Mouse (Mus musculus): Measurements from ENCODE around the gene Dock6.

DNA sequence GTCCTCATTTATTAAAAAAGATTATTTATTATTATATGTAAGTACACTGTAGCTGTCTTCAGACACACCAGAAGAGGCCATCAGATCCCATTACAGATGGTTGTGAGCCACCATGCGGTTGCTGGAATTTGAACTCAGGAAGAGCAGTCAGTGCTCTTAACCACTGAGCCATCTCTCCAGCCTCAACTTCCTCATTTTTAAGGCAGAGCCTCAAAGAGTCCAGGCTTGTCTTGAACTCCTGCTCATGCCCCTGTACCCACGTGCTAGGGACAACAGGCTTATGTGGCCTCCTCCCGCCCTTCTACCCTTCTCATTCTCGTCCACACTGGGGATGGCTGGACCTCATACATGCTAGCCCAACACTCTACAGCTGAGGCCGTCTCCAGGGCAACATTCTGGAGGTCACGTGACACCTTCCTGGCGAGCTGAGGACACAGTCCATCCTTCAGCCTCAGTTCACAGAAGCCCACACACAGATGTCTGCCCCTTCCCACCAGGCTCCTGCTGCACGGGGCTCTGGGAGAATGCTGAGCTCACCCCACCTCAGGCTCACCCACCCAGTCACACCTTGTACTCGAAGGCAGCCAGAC is 35.6 kb downstream of the Dock6 start:
- no peak for TF ChIP-seq POLR2A (IDR thresholded peaks at IDR 0.05; ENCODE audit: low read depth, low read length)
- no peak for TF ChIP-seq CTCF (conservative IDR thresholded peaks at IDR 0.05 in 1 of 2, IDR thresholded peaks at IDR 0.05 in 1 of 2; ENCODE audit: low read depth in 2 of 2, low read length in 2 of 2)
- no peak for TF ChIP-seq E2F4 (IDR thresholded peaks at IDR 0.05; ENCODE audit: insufficient replicate concordance, low read depth, low read length)
- no peak for TF ChIP-seq SIN3A (IDR thresholded peaks at IDR 0.05; ENCODE audit: low read length)
- TF ChIP-seq NRF1 (IDR thresholded peaks at IDR 0.05; ENCODE audit: low read depth, low read length) = no peak
- TF ChIP-seq MEF2A (IDR thresholded peaks at IDR 0.05; ENCODE audit: borderline replicate concordance, low read depth, low read length) = no peak
- TF ChIP-seq BHLHE40 (IDR thresholded peaks at IDR 0.05; ENCODE audit: low read depth, low read length) = no peak
- TF ChIP-seq EP300 (IDR thresholded peaks at IDR 0.05; ENCODE audit: low read length) = no peak
- no peak for TF ChIP-seq CHD2 (IDR thresholded peaks at IDR 0.05; ENCODE audit: low read length)
